Mouse (Mus musculus) megakaryocyte, embryonic 14.5 days (primary cell): ENCODE measurements around the gene Antxr2.

Source experiments
- FLI1 ChIP-seq: IDR thresholded peaks from 2 replicates; pipeline ENCODE4 v1.6.1; 2012; ENCODE audit warnings: low read length, inconsistent platforms, mixed read lengths
- GATA1 ChIP-seq: IDR thresholded peaks from 3 replicates; pipeline ENCODE4 v1.6.1; 2012; ENCODE audit warnings: mixed read lengths, low read length, inconsistent platforms, borderline replicate concordance

DNA sequence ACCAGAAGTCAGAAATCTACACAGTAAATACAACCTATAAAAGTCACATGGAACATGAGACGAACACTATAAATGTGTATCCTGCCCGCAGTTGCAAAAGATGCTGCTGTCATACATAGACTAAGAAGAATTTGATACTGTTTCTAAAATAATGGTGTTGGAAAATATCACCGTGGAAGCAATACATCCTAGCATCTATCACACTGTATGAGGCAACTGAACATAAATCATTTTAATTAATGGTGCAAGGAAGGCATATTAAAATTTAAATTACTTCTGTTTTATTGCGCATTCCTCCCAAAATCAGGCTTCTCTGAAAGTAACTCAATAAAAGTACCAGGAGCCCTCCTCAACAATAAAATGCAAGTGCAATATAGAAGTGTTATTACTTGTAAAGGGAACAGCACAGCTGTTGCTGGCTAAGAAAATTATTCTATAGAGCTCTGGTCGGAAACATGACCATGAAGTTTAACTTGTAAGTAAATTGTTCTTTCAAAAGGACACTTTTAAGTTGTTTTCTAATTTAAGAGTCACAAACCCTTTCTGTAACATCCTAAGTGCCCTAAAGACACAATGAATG is 76.6 kb downstream of the Antxr2 start:
- TF ChIP-seq GATA1: no peak
- TF ChIP-seq FLI1: no peak
